Mouse (Mus musculus) mesoderm, embryonic 11.5 days (tissue): ENCODE measurements around the gene Arl5b.

Experiments
- DNase-seq: peaks from one replicate; pipeline ENCODE4 v3.0.0-alpha.2; 2012; ENCODE audit warnings: low read depth, low spot score

Arl5b gene

GRCm38 (mm10) chr2:15111808-15112440, 62.7 kb downstream of the Arl5b start:
- DNase-seq = no peak

GRCm38 (mm10) chr2:15112741-15113140, 63.5 kb downstream of the Arl5b start:
- DNase-seq = no peak

- no peak for DNase-seq
Observed at GRCm38 (mm10) chr2:15121217-15121680, 72.1 kb downstream of the Arl5b start.
